Mouse (Mus musculus): ENCODE data around the gene Gabrr1. TPM values are rescaled to one million over a fixed set of nuclear protein-coding genes. Genes with fewer than 3 reads are reported as not detected.
"Not testable (repeated sequence)": the region's sequence is repeated elsewhere in the genome, so short reads cannot be mapped to it uniquely, and the experiment has no call there.

Gabrr1 gene
- total RNA-seq (2015; ENCODE audit: low replicate concordance) (not detected in 2 replicates), total RNA-seq (2017; ENCODE audit: low replicate concordance) (not detected in 2 replicates)

DNA sequence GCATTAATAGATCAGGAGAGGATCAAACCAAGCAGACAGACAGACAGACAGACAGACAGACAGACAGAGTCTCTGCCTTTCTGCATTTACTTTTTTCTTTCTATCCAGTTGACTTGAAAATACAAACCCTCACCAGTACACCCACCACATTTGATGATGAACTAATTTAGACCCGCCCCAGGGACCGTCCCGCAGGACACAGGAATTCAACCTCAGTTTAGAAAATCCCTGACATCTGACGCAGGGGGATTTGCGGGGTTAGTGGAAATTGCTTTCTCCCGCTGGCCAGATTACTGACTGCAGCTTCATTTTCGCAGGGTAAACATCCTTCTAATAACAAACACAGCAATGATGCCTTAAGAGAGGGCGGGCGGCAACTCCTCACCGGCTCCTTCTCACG, at the start of gene Gabrr1:
Gabrr1 (plus strand) TSS at position 301 of the 400 bp plus-strand sequence.
- no peak for ATAC-seq (replicated peaks; ENCODE audit: low FRiP score, poor library complexity, severe bottlenecking)

DNA sequence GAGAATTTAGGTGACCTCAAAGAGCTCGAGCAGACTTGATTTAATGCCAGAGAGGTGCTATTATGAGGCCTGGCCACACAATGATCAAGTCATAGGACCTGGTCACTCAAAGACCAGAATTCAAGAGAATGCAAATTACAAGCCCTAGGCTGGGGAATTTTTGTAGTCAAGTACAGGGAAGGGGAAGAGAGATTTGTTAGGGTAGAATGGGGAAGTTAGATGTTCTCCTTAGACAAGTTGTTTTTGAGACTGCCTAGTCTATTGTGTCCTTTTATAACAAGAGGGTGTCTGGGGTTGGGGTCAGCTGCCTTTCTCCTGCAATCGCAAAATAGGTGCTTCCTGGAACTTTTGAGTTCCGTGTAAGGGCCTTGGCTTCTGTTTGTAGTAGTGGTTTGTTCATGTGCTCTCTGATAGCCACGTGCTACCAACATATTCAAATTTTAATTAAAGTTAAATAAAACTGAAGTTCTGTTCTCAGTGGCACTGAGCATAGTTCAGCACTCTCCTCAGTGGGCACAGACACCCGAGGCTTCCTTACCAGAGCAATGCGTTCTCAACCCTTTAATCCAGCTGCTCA, 33.1 kb upstream of the Gabrr1 start:
- no peak for ATAC-seq (replicated peaks; ENCODE audit: low FRiP score, poor library complexity, severe bottlenecking)

DNA sequence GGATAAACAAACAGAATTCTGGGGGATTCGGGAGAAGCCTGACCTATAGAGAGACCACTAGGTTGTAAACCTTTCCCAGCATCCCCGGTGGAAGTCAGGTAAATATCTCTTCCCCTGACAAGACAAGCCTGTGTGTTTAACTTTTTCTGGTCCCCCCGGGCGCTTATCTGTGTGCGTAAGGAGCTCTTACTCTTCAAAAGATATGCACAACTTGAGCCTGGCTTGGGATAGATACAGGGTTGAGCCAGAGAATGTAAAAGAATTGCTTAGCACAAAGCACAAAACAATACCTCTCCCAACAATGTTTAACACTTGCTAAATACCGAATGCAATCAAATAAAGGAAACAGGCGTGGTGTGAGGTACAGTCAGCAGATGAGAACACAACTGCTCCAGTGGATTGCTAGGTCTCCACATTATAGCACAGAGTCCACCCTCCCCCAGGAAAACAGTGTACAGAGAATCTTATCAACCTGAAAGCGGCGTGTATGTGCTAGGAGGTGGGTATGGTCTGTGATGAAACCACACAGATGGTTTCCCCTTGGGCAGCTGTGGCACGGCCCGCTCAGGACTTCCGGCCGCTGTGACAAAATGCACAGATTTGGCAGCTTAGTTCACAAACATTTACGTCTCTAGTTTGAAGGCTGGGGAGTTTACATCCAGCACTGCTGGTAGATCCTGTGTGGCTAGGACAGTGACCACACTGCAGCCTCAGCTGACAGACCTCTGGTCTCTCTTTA, 22.4 kb upstream of the Gabrr1 start:
- ATAC-seq (replicated peaks; ENCODE audit: low FRiP score, poor library complexity, severe bottlenecking) = no peak

DNA sequence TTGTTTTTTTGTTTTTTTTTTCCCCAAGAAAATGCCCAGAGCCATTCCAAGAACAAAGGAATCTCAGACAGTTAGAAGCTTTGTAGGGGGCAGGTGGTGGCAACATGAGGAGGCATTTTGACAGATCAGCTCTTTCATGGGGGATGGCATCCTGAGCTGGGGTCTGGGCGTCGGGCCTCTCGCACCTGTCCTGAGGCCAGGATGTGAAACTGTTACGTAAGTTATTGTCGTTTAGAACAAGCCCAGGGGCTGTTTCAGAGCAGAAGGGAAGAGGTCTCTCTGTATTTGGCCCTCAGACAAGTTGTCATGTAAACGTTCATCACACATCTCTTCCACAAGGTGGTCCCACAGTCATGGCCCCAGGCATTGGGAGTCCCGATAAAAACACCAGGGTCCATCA, 21.5 kb upstream of the Gabrr1 start:
- ATAC-seq (replicated peaks; ENCODE audit: low FRiP score, poor library complexity, severe bottlenecking) = no peak

DNA sequence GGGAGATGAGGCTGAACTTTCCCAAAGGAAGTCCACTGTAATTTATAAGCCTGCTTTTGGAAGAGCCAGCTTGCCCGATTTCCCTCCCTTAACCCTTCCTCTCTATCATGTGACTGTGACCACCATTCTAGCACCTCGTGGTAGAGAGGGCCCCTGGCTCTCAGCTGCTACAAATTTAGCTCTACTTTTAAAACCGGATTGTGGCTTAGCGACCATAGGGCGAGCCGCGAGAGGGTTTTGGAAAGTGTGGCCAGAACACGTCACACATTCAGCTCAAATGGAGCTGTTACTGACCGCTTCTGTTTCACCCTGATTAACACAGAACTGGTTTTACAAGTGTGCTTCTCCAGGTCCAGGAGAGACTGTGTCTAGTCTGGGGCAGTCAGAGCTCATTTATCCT, 21.0 kb upstream of the Gabrr1 start:
- ATAC-seq (replicated peaks; ENCODE audit: low FRiP score, poor library complexity, severe bottlenecking) = no peak

DNA sequence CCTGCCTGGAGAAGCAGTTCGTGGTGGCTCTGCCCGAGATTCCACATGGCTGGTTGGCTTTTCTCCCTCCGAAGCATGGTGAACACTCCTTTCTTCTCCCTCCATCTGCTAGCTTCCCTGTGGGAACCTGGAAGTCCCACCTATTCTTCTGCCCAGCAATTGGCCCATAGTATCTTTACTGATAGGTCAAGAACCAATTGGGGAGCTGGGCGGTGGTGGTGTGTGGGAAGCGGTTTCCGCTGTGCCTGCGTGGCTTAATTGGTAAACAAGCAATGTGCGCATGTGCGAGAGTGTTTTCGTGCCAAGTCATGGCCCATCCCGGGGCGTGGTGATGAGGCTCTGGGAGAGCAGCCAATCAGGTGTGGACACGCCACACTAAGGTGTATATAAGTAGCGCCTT, 19.5 kb upstream of the Gabrr1 start:
- ATAC-seq (replicated peaks; ENCODE audit: low FRiP score, poor library complexity, severe bottlenecking) = not testable (repeated sequence)

DNA sequence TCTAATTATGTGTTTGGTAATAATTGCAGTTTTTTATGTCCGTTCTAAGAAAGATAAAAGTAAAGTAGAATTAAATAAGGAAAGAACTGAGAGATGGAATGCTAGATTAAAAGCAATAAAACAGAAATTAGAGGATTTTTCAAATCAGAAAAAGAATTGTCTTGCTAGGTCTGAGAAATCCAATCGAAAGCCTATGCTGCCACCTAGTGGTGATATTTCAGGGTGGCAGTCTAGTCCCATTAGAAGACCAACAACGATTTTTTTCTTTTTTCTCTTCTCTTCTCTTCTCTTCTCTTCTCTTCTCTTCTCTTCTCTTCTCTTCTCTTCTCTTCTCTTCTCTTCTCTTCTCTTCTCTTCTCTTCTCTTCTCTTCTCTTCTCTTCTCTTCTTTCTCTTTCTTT, 13.2 kb upstream of the Gabrr1 start:
- not testable (repeated sequence) for ATAC-seq (replicated peaks; ENCODE audit: low FRiP score, poor library complexity, severe bottlenecking)

DNA sequence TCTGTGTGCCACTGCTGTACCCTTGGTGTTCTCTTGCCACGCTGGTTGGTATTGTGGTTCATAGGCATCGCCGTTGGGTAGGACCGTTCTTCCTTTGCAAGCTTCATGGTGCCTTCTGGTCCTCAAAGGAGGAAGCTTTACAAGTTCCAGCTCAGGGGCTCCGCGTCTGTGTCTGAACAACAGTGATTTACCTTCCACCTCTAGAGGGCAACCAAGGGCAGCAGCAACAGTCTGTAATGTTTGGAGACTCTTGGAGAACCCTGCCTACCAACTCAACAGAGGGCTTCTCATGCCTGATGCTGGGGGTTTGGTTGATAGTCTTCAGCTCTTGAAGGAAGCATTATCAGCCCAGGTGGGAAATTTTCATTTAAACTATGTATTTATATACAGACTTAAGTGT, 7.8 kb upstream of the Gabrr1 start:
- ATAC-seq (replicated peaks; ENCODE audit: low FRiP score, poor library complexity, severe bottlenecking) = no peak

DNA sequence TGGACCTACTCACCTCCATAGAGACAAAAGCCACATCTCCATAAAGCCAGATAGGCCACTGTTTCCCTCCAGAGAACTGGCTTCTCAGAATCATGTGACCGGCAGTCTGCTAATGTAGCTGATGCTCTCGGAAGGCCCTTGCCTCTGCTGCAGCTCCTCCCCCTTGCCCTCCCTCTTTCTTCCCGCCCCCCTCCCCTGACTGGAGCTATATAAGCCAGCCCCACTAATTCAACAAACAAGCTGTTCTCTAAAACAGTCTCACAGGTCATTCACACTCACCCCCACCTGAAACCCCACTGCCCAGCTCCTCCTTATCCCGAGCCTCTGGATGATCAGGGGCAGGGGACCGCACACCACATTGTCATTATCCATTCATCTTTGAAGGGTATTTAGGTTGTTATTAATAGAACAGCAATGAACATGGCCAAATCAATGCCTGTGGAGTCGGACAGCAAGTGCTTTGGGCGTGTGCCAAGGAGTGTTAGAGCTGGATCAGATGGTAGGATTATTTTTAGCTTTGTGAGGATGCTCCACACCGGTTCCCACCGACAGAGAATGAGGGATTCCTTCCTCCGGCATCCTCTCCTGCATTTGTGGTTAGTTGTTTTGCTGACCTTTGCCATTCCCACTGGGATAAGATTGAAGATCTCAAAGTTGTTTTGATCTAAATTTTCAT, 6.8 kb upstream of the Gabrr1 start:
- ATAC-seq (replicated peaks; ENCODE audit: low FRiP score, poor library complexity, severe bottlenecking) = no peak

DNA sequence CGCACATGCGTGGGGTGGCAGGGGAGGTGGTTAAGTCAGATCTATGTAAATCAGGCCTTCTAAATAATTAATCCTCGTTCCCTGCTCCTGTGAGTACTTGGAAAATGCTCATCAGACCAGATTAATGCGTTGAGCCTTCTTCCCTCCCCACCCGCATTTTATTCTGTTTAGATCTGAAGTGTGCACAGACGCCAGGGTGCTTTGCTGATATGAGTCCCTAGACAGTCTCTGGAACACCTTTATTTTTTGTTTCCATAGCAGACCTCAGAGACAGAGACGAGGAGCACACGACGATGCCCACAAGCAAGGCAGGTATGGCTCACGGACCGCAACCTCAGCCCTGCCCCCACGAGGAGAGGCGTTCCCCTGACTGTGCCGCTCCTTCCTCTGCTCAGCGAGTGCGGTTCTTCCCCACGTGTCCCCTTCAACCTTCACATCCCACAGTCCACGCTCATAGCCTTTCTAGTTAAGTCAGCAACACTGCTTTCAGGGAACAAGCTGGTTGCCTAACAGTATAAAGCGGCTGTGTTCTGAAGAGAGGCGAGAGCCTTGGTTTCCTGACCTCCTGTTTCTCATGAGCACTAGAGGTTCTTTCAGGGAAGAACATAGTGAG, 14.5 kb downstream of the Gabrr1 start:
- ATAC-seq (replicated peaks; ENCODE audit: low FRiP score, poor library complexity, severe bottlenecking) = no peak

DNA sequence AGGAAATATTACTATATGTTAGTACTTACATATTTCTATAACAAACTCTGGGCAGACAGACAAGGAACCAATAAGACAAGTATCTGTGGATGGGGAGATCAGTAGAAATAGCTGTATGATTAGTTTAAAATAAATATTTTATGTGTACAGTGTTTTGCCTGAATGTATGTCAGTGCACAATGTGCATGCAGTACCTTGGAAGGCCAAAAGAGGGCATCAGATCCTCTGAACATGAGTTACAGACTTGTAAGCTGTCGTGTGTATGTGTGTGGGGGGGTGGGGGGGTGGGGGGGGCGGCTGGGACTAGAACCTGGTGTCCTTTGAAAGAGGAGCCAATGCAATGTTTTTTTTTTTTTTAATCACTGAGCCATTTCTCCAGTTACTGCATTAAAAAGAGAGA, 15.5 kb downstream of the Gabrr1 start:
- ATAC-seq (replicated peaks; ENCODE audit: low FRiP score, poor library complexity, severe bottlenecking) = no peak

DNA sequence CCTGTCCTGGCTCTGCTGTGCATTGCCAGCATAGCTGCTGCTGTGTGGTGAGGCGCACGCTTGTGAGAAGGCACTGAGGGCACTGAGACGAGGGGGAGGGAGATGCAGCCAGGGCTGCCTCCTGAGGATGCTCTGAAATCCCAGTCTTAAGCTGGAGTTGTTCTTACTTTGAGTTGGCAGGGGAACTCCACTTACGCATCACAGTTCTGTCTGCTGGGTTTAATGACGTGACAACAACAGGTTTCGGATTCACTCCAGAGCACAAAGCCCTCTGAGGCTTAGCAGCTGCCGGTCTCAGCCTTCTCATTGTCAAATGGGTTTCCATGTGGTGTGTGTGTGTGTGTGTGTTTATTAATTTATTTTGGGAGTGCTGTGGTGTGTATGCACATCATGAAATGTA, 16.8 kb downstream of the Gabrr1 start:
- ATAC-seq (replicated peaks; ENCODE audit: low FRiP score, poor library complexity, severe bottlenecking) = no peak

DNA sequence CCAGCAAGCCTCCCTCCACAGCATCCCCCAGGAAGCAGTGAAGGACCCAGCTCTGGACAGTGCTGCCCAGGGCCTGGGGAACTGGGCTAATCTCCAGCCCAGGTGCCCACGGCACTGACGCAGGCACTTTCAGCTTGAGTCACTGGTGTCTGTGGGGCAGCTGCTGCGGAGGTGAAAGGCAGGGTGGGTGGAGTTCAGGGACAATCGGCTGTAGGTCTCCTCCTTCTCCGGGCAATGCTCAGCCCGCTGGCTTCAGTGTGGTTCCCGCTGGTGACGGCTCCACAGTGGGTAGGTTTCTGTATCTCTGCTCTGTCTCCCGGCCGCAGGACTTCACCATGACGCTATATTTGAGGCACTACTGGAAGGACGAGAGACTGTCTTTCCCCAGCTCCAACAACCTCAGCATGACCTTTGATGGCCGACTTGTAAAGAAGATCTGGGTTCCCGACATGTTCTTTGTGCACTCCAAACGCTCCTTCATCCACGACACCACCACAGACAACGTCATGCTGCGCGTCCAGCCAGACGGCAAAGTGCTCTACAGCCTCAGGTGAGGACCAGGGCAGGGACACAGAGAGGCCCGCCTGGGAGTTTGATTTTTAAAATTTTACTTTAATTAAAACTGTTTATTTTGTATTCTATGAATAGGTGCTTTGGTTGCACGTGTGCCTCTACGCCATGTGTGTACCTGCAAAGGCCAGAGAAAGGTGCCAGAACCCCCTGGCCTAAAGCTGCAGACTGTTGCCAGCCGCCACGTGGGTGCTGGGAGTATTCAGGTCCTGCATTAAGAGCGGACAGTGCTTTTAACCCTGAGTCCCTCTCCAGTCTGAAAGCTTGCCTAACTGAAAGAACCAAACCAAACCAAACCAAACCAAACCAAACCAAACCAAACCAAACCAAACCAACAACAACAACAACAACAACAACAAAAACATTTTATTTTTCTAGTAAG, 20.0 kb downstream of the Gabrr1 start:
- no peak for ATAC-seq (replicated peaks; ENCODE audit: low FRiP score, poor library complexity, severe bottlenecking)

DNA sequence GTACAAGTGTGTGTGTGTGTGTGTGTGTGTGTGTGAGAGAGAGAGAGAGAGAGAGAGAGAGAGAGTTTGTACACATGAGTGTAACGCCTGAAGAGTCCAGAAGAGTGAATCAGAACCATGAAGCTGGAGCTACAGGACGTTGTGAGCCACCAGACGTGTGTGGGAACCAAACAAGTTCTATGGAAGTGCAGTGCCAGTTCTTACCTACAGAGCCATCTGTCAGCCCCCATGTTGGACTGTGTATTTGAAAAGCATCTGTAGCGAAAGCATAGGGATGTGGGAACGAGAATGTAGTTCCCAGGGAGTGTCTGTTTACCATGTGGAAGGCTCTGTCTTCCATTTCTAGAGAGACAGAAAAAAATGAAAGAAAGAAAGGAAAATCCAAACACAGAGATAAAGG, 51.2 kb downstream of the Gabrr1 start:
- ATAC-seq (replicated peaks; ENCODE audit: low FRiP score, poor library complexity, severe bottlenecking) = no peak

DNA sequence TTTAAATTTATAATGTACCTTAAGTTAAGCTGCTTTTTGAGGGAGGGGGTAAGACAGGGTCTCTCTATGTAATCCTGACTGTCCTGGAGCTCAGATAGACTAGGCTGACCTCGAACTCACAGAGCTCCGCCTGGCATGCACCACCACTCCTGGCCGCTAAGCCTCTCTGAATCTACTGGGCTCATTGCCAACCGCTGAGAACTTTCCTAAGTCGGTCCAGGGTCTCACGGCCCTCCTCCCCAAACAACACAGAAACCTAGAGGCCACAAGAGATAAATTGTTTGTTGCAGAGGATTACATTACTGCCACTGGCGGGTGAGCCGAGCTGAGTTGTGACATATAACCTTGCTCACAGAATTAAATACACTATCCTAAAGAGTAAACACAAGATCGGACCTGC, 55.8 kb downstream of the Gabrr1 start:
- ATAC-seq (replicated peaks; ENCODE audit: low FRiP score, poor library complexity, severe bottlenecking) = no peak

DNA sequence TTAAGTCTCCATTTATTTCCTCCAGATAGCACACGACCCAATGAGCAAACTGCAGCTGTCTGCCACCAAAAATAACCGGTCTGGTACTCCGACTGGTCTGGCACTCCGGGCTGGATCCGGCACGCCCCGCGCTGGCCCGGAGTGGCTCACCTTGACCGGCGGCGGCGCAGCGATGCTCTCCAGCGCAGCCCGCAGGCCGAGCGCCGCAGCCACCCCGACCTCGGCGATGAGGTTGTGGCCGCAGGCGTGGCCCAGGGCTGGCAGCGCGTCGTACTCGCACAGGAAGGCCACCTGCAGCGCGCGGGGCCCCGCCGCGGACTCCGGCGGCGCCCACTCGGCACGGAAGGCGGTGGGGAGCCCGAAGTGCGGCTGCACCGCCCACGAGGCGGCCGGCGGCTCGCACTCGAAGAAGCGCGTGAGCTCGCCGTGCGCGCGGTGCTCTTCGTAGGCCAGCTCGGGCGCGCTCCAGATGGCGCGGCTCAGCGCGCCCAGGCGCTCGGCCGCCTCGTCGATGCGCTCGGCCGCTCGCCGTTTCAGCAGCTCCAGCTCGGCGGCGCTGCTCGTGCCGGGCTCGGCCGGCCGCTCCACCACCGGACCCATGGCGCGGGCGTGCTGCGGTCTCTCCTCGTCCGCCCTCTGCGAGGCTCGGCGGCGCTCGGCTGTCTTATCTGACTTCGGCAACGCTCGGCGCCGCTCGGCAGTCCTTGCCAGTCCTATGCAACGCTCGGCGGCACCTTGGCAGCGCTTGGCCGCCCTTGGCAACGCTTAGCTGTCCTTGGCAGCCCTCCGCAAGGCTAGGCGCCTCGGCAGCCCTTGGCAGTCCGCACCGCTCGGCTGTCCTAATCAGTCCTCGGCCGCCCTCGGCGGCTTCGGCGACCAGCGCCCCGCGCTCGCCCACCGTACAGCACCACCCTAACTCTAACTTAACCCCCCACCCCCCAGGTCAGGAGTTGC, 56.7 kb downstream of the Gabrr1 start:
- ATAC-seq (replicated peaks; ENCODE audit: low FRiP score, poor library complexity, severe bottlenecking) = peak; percentile 74

DNA sequence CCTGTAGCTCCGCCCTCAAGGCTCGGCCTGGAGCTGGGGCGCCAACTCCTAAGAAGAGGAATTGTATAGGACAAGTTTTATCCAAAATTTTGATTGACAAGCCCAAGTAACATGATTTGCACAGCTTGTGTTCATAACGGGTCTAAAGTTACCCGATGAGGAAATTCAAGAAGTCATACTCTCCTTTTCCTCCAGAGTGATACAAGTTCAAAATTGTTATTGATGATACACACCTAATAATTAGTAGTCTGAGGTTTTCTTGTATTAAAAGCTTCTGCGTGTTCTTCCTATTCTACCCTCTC, 57.4 kb downstream of the Gabrr1 start, which contains the start of gene Pm20d2:
Pm20d2 (minus strand) TSS at position 3 of the 302 bp plus-strand sequence.
- ATAC-seq (replicated peaks; ENCODE audit: low FRiP score, poor library complexity, severe bottlenecking) = no peak

DNA sequence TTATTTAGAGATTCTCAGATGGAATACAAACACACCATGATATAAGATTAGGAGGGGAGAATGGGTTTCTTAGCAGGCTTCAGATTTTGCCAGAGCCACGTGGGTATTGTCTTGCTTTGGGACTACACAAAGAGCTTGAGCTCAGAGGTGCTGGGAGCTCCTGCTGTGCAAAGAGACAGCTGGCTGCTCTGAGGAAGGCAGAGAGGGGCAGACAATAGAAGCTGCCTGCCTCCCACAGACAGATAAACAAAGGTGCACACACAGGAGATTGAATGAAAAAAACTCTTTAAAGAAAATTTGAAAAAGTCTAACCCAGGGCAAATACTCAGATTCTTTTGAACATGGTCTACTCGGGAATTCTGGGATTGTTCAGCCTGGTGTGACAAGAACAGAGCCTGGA, 65.8 kb downstream of the Gabrr1 start:
- no peak for ATAC-seq (replicated peaks; ENCODE audit: low FRiP score, poor library complexity, severe bottlenecking)

DNA sequence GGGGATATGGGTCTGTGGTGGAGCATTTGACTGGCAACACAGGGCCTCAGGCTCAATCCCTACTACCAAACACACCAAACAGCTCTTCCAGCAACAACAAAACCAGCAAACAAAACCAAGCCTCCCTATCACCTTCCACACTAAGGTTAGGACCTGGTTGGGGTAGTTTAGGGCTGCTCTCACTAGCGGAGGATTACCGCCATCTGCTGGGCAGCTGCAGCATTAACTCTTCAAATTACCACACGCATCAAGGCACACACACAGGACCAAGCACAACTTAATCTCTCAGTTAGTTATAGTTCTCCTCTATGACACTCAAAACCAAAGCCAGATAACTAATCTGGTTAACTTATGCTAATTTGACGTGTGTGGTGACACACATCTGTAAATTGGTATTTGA, 72.4 kb downstream of the Gabrr1 start:
- peak; percentile 73; the same call in 1 of the 2 replicates for ATAC-seq (replicated peaks; ENCODE audit: low FRiP score, poor library complexity, severe bottlenecking)
